Comparison of ENCODE assay signal across 8 mouse cellular contexts in the genomic region with DNA sequence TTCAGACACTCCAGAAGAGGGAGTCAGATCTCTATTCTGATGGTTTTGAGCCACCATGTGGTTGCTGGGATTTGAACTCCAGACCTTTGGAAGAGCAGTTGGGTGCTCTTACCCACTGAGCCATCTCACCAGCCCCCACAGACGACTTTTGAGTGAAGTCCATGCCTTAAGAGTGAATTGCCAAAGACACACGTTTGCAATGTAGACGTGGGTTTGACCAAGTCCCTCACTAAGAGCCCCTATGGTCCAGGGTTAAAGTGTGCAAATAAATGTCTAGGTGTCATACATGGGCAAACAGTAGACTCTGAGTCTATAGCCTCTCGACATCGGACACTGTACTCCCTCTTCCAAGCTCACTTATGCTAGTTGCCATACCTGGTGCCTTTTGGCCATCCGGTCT. TPM values are rescaled to one million over a fixed set of nuclear protein-coding genes. Genes with fewer than 3 reads are reported as not detected.
DNase-seq lines count a peak whose midpoint lies in the region; ATAC-seq and TF ChIP-seq lines count a peak whose summit lies in the region.

No protein-coding gene starts in this region.

- H3K9me3 ChIP-seq in embryonic facial prominence, embryonic 14.5 days (ENCODE audit: control insufficient read depth, low read length) = no peaks in the 10 kb centered on the region
- no peaks in the 10 kb centered on the region for H3K9me3 ChIP-seq in hindbrain, postnatal 0 days (ENCODE audit: low read length)

- DNase-seq in left cerebral cortex, adult 2 months (ENCODE audit: extremely low spot score in 1 of 2, low spot score in 2 of 2) = no peak
- DNase-seq in left cerebral cortex, postnatal 36 days (ENCODE audit: low spot score in 2 of 2) = no peak
- DNase-seq in embryonic facial prominence, embryonic 14.5 days (ENCODE audit: low spot score) = no peak
- no peak for DNase-seq in hindbrain, postnatal 0 days (ENCODE audit: low spot score)
- DNase-seq in naive thymus-derived CD4-positive, alpha-beta T cell, adult 2 months (ENCODE audit: low read depth) = peak; percentile 33
- no peak for DNase-seq in embryo, embryonic 11 days
- no peak for DNase-seq in yolk sac, embryonic 10.5 days (ENCODE audit: low spot score)
- DNase-seq in layer of hippocampus, postnatal 36 days = no peak

- intact Hi-C loops in left cerebral cortex, adult 2 months (cut with DNase I) = loop anchor here (5.0 kb wide), 1 partner anchor 62 kb away; the partner anchor contains the start of gene 1810055G02Rik
- intact Hi-C loops in left cerebral cortex, postnatal 36 days (cut with DNase I) = loop anchor here (5.0 kb wide), 3 partner anchors 47 to 83 kb away; partner anchors contain the start of genes 1810055G02Rik and Chka

- TF ChIP-seq CTCF in left cerebral cortex, adult 2 months (IDR thresholded peaks at IDR 0.05) = peak; percentile 13
- no peak for TF ChIP-seq CTCF in hindbrain, postnatal 0 days (IDR thresholded peaks at IDR 0.05; ENCODE audit: low read depth)

- H3K4me1 ChIP-seq in embryonic facial prominence, embryonic 14.5 days (ENCODE audit: control insufficient read depth, insufficient read depth, low read length) = peaks cover 13% of the 10 kb centered on the region
- peaks cover 16% of the 10 kb centered on the region for H3K4me1 ChIP-seq in hindbrain, postnatal 0 days (ENCODE audit: insufficient read depth, low read length)

- H3K4me2 ChIP-seq in embryonic facial prominence, embryonic 14.5 days (ENCODE audit: low read depth, low read length) = peak overlapping the region; percentile 73
- H3K4me2 ChIP-seq in hindbrain, postnatal 0 days (ENCODE audit: low read depth, low read length) = peak overlapping the region; percentile 63

- H3K27ac ChIP-seq in left cerebral cortex, adult 2 months = peak overlapping the region; percentile 100; the same call in 1 of the 2 replicates
- no peak overlapping the region for H3K27ac ChIP-seq in embryonic facial prominence, embryonic 14.5 days (replicated peaks; ENCODE audit: low read depth, low read length)
- H3K27ac ChIP-seq in hindbrain, postnatal 0 days = no peak overlapping the region

- H3K9ac ChIP-seq in embryonic facial prominence, embryonic 14.5 days (ENCODE audit: low read depth, low read length) = peak overlapping the region; percentile 99; the same call in 1 of the 2 replicates
- H3K9ac ChIP-seq in hindbrain, postnatal 0 days (replicated peaks; ENCODE audit: low read length) = no peak overlapping the region

- H3K27me3 ChIP-seq in embryonic facial prominence, embryonic 14.5 days (replicated peaks; ENCODE audit: control insufficient read depth, insufficient read depth, low read length) = no peaks in the 10 kb centered on the region
- H3K27me3 ChIP-seq in hindbrain, postnatal 0 days (ENCODE audit: insufficient read depth, low read length) = no peaks in the 10 kb centered on the region

- H3K4me3 ChIP-seq in left cerebral cortex, adult 2 months = peak overlapping the region; percentile 99
- H3K4me3 ChIP-seq in embryonic facial prominence, embryonic 14.5 days (ENCODE audit: low read depth, low read length) = peak overlapping the region; percentile 82
- peak overlapping the region; percentile 95 for H3K4me3 ChIP-seq in hindbrain, postnatal 0 days (ENCODE audit: low read length)

- no peak for ATAC-seq in embryonic facial prominence, embryonic 14.5 days (ENCODE audit: low read depth)
- ATAC-seq in hindbrain, postnatal 0 days = no peak

- 0 out of 2 replicates have a peak, but pooled peaks cover 6% of the 10 kb centered on the region for H3K36me3 ChIP-seq in embryonic facial prominence, embryonic 14.5 days (ENCODE audit: control insufficient read depth, insufficient read depth, low read length)
- H3K36me3 ChIP-seq in hindbrain, postnatal 0 days (ENCODE audit: insufficient read depth, low read length) = no peaks in the 10 kb centered on the region

- 88% methylated on average over 6 of the region's 6 CpGs for WGBS in embryonic facial prominence, embryonic 14.5 days
- 83% methylated on average over 6 of the region's 6 CpGs for WGBS in hindbrain, postnatal 0 days

RNA-seq across cellular contexts. Expression of gene Kmt5b, which starts 2.3 kb away (rescaled TPM):
- total RNA-seq in left cerebral cortex, adult 2 months (2021) = 10 to 100 TPM; 52.4 to 52.6 TPM
- total RNA-seq in left cerebral cortex, postnatal 36 days (2021) = 10 to 100 TPM; 44.1 to 63.0 TPM
- 25.6 and 26.3 TPM in 2 replicates for polyA plus RNA-seq in embryonic facial prominence, embryonic 14.5 days (2014; fragmentation: Nextera tagmentation; extraction: Ambion mirVana)
- 43.5 and 54.8 TPM in 2 replicates for total RNA-seq in hindbrain, postnatal 0 days (2014; rRNA removed)
- 32.8 and 35.0 TPM in 2 replicates for polyA plus RNA-seq in hindbrain, postnatal 0 days (2015; fragmentation: Nextera tagmentation; extraction: Ambion mirVana)
- 10 to 100 TPM; 56.6 to 60.1 TPM for total RNA-seq in layer of hippocampus, postnatal 36 days (2021)
